Mouse (Mus musculus) lung, adult 2 months (tissue): ENCODE results near the gene Sema3f. TPM values are rescaled to one million over a fixed set of nuclear protein-coding genes. Genes with fewer than 3 reads are reported as not detected.

ENCODE experiments used
- DNase-seq: peaks from one replicate; pipeline ENCODE4 v3.0.0; 2022
- H3K4me1 ChIP-seq: fragments of 200-500 bp; 2 replicates; pipeline ENCODE4 v1.6.1; 2011; ENCODE audit warnings: low read length; ENCODE audit not compliant: control insufficient read depth, insufficient read depth
- H3K4me3 ChIP-seq: fragments of 200-500 bp; replicated peaks from 2 replicates; pipeline ENCODE3; 2011; ENCODE audit warnings: low read depth, mild to moderate bottlenecking, control low read depth, low read length; ENCODE audit errors: extremely low read depth
- CTCF ChIP-seq: fragments of 200-500 bp; IDR thresholded peaks from 2 replicates; pipeline ENCODE4 v1.5.1; 2011; ENCODE audit warnings: mild to moderate bottlenecking, low read length, control low read depth; ENCODE audit not compliant: insufficient read depth
- POLR2A ChIP-seq: fragments of 200-500 bp; IDR thresholded peaks from 2 replicates; pipeline ENCODE4 v1.6.1; 2011; ENCODE audit warnings: low read depth, mild to moderate bottlenecking, control low read depth, low read length, borderline replicate concordance; ENCODE audit errors: extremely low read depth
- WGBS: fragments of 180-500 bp; shearing (Covaris S2); methylation state at CpG from one replicate; pipeline ENCODE4 v1.1.7; 2018; 5-methylcytosine and 5-hydroxymethylcytosine counted together
- polyA plus RNA-seq: library from polyadenylated mRNA; depleted of rRNA; stranded (reverse); fragments of >200 nt; gene quantifications from 2 replicates; pipeline ENCODE4 v1.2.3, GENCODE M21; 2012

Sema3f gene
- polyA plus RNA-seq, 1 experiment: 318 TPM

GRCm38 (mm10) chr9:107659551-107659950 lies 50.7 kb downstream of the Sema3f start:
- no peak for DNase-seq

GRCm38 (mm10) chr9:107658096-107658495 lies 52.2 kb downstream of the Sema3f start:
- TF ChIP-seq CTCF: no peak
- TF ChIP-seq POLR2A: no peak
- H3K4me3 ChIP-seq: no peak overlapping the region
- no peak for DNase-seq
- WGBS: 93% methylated on average over 6 of the region's 6 CpGs
- H3K4me1 ChIP-seq: no peaks in the 10 kb centered on the region

More at GRCm38 (mm10) chr9:107659551-107659950, 50.7 kb downstream of the Sema3f start:
- no peak for TF ChIP-seq POLR2A
- TF ChIP-seq CTCF: no peak
- 79% methylated on average over 10 of the region's 10 CpGs for WGBS
- H3K4me1 ChIP-seq: no peaks in the 10 kb centered on the region
- no peak overlapping the region for H3K4me3 ChIP-seq

GRCm38 (mm10) chr9:107657144-107657543 lies 53.1 kb downstream of the Sema3f start:
- DNase-seq: no peak
- 91% methylated on average over 5 of the region's 5 CpGs for whole genome bisulfite sequencing
- Histone ChIP-seq H3K4me1 (no peaks in the 10 kb centered on the region), H3K4me3 (no peak overlapping the region)
- TF ChIP-seq CTCF: no peak
- no peak for TF ChIP-seq POLR2A

- H3K4me1 ChIP-seq: no peaks in the 10 kb centered on the region
- DNase-seq: no peak
- 87% methylated on average over 4 of the region's 4 CpGs for WGBS
- no peak overlapping the region for H3K4me3 ChIP-seq
- TF ChIP-seq CTCF: no peak
- no peak for TF ChIP-seq POLR2A
Observed at GRCm38 (mm10) chr9:107654585-107654984, 55.7 kb downstream of the Sema3f start.

DNA sequence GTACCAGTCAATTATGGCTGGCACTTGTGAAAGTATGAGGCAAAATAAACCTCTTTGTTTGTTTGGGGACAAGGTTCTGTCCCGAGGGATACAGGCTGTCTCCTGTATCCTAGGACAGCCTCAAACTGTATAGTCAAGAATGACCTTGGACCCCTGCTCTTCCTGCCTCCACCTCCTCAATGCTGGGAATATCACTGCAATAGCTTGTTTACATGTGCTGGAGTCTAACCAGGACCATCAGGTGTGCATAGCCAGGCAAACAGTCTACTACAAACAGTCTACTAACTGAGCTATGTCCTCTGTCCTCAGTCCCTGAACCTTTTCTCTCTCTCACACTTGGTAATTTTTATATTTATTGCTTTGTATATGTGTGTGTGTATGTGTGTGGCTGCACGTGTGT lies 56.8 kb downstream of the Sema3f start:
- no peak for TF ChIP-seq CTCF
- DNase-seq: no peak
- Histone ChIP-seq H3K4me1 (no peaks in the 10 kb centered on the region), H3K4me3 (no peak overlapping the region)
- WGBS: 58% methylated on average over 2 of the region's 2 CpGs

- H3K4me1 ChIP-seq: no peaks in the 10 kb centered on the region
- TF ChIP-seq POLR2A (no peak), CTCF (no peak)
- DNase-seq: no peak
- 52% methylated on average over 12 of the region's 12 CpGs for WGBS
- no peak overlapping the region for H3K4me3 ChIP-seq
Observed at GRCm38 (mm10) chr9:107650708-107651481, 59.4 kb downstream of the Sema3f start.

DNA sequence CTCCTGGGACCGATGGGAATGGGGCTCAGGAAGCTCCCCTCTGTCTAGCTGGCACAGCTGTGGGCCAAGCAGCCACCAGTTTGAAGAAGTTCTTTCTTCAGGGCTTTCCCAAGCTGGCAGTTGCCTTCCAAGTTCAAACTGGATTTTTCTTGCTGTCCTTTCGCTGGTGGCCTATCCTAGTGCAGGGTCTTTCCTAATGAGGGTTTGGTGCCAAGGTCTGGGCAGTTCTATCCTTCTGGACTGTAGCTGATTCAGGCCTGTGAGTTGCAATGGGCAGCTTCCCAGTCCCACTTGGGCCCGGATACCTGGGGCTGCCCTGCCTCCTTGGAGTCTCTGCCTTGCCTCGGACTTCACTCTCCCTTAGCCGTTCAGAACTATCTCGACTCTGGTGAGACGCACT lies 60.0 kb downstream of the Sema3f start:
- TF ChIP-seq POLR2A: no peak
- no peak for TF ChIP-seq CTCF
- WGBS: 71% methylated on average over 7 of the region's 7 CpGs
- Histone ChIP-seq H3K4me3 (no peak overlapping the region), H3K4me1 (peaks cover 3% of the 10 kb centered on the region; the same call in 1 of the 2 replicates)
- no peak for DNase-seq

- Histone ChIP-seq H3K4me1 (peaks cover 8% of the 10 kb centered on the region), H3K4me3 (no peak overlapping the region)
- 56% methylated on average over 3 of the region's 3 CpGs for WGBS
- DNase-seq: no peak
- no peak for TF ChIP-seq POLR2A
- TF ChIP-seq CTCF: no peak
Observed at GRCm38 (mm10) chr9:107648767-107649166, 61.5 kb downstream of the Sema3f start.

- WGBS: 85% methylated on average over 6 of the region's 6 CpGs
- Histone ChIP-seq H3K4me1 (peaks cover 8% of the 10 kb centered on the region), H3K4me3 (no peak overlapping the region)
- TF ChIP-seq POLR2A: no peak
- no peak for TF ChIP-seq CTCF
- no peak for DNase-seq
Observed at GRCm38 (mm10) chr9:107646975-107647374, 63.3 kb downstream of the Sema3f start.

GRCm38 (mm10) chr9:107645577-107645976 lies 64.7 kb downstream of the Sema3f start:
- Histone ChIP-seq H3K4me3 (no peak overlapping the region), H3K4me1 (peaks cover 8% of the 10 kb centered on the region)
- TF ChIP-seq POLR2A (no peak), CTCF (peak; percentile 71)
- peak; percentile 72 for DNase-seq
- 16% methylated on average over 5 of the region's 5 CpGs for WGBS

DNA sequence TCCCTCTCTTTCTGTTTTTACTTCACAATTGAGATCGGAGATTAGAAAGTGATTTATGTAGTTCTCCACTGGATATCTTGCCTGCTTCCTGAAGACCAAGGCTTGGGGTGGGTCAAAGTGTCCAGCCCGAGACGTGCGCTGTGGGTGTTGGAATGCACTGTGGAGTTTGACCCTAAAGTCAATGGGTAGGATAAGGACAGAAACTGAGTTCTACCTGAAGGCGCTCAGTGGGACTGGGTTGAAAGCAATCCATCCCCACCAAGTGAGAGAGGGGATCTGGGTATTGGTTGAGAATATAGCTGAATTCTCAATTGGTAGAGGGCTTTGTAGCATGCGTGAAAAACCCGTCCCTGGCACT lies 65.1 kb downstream of the Sema3f start:
- no peak for TF ChIP-seq POLR2A
- TF ChIP-seq CTCF: no peak
- H3K4me3 ChIP-seq: no peak overlapping the region
- WGBS: 36% methylated on average over 7 of the region's 7 CpGs
- H3K4me1 ChIP-seq: peaks cover 9% of the 10 kb centered on the region
- no peak for DNase-seq
